Mouse (Mus musculus): ENCODE data around the gene Gm3269. TPM values are rescaled to one million over a fixed set of nuclear protein-coding genes. Genes with fewer than 3 reads are reported as not detected.
"Not testable (repeated sequence)": the region's sequence is repeated elsewhere in the genome, so short reads cannot be mapped to it uniquely, and the experiment has no call there.

Gm3269 gene
- polyA plus RNA-seq (2017; shearing (Covaris generic)), result not detected

- not testable (repeated sequence) for ATAC-seq
These were observed at the start of gene Gm3269 for GRCm38 (mm10) chr14:4837806-4838205. TSS of gene Gm3269 (plus strand) at chr14:4838106.

GRCm38 (mm10) chr14:4806421-4806820 is 31.5 kb upstream of the Gm3269 start:
- ATAC-seq, result not testable (repeated sequence)

GRCm38 (mm10) chr14:4821950-4822349 is 16.0 kb upstream of the Gm3269 start:
- not testable (repeated sequence) for ATAC-seq

- not testable (repeated sequence) for ATAC-seq
These were observed 17.5 kb downstream of the Gm3269 start, which contains the start of gene Gm3264 for GRCm38 (mm10) chr14:4855299-4855980. TSS of gene Gm3264 (plus strand) at chr14:4855576.

- not testable (repeated sequence) for ATAC-seq
These were observed 54.2 kb downstream of the Gm3269 start, which contains the start of gene Gm3278 for GRCm38 (mm10) chr14:4892116-4892515. TSS of gene Gm3278 (plus strand) at chr14:4892416.

Other genes starting within 250 kb of the Gm3269 start
- not detected for gene Gm8159, start 205.8 kb upstream of the Gm3269 start, polyA plus RNA-seq (2017; shearing (Covaris generic))
- under 1 TPM in 1 of 3 experiments, not detected in 2; 0.94 TPM for gene Gm3239, start 173.9 kb upstream of the Gm3269 start, polyA plus RNA-seq (2017; shearing (Covaris generic))
- not detected for gene Gm7876, start 128.9 kb upstream of the Gm3269 start, polyA plus RNA-seq (2017; shearing (Covaris generic))
- gene Gm3252, start 111.3 kb upstream of the Gm3269 start, polyA plus RNA-seq (2017; shearing (Covaris generic)), result 10 to 100 TPM in 2 of 3 experiments, 1 to 10 TPM in 1; 3.9 to 20.4 (median 11.7) TPM
- not detected for gene Gm9602, start 61.8 kb upstream of the Gm3269 start, polyA plus RNA-seq (2017; shearing (Covaris generic))
- 1 to 10 TPM in 2 of 3 experiments, under 1 TPM in 1; 0.80 to 2.9 (median 2.2) TPM for gene Gm3264, start 17.5 kb downstream of the Gm3269 start, polyA plus RNA-seq (2017; shearing (Covaris generic))
- gene Gm3278, start 54.3 kb downstream of the Gm3269 start, polyA plus RNA-seq (2017; shearing (Covaris generic)), result not detected
- gene Gm8297, start 145.8 kb downstream of the Gm3269 start, polyA plus RNA-seq (2017; shearing (Covaris generic)), result under 1 TPM in 1 of 3 experiments, not detected in 2; 0.72 TPM
- gene Gm3298, start 177.8 kb downstream of the Gm3269 start, polyA plus RNA-seq (2017; shearing (Covaris generic)), result not detected
- not detected for gene 4930555G01Rik, start 212.5 kb downstream of the Gm3269 start, polyA plus RNA-seq (2017; shearing (Covaris generic))
- gene Gm8281, start 232.9 kb downstream of the Gm3269 start, polyA plus RNA-seq (2017; shearing (Covaris generic)), result 10 to 100 TPM in 1 of 3 experiments, 1 to 10 TPM in 2; 3.8 to 19.5 (median 7.2) TPM